Mouse (Mus musculus): ENCODE results near the gene Oma1. TPM values are rescaled to one million over a fixed set of nuclear protein-coding genes. Genes with fewer than 3 reads are reported as not detected.

Gene Oma1
- polyA plus RNA-seq, 1 experiment from 2014 or later = 16.6 TPM

DNA sequence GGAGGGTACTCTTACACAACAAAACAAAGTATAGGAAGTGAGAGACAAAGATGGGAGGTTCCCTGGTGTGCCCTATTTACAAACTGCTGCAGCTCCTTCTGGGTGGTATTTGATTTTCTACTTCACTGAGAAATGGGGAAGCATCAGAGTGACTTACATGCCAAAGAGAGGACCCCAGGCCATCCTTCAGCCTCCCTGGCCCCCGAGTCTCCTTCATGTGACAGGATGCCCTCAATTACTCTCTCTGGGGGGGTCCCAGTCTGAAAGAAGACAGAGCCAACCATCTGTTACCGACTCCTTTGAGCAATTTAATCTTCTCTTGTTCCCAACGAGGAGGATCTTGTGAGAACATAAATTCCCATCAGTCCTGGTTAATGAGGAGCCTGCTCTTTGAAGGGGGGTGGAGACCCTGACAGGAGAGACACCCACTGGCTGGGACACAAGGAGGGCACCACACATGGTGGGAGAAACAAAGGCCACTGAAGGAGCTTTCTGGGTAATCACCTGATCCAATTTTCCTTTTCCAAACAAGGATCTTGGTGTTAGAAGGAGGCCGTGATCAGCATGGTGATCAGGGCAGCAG, 96.7 kb downstream of the Oma1 start:
- H3K27ac ChIP-seq = no peak overlapping the region
- H3K36me3 ChIP-seq = no peaks in the 10 kb centered on the region
- H3K4me3 ChIP-seq = no peak overlapping the region
- 18% methylated on average over 4 of the region's 4 CpGs for WGBS
- no peaks in the 10 kb centered on the region for H3K27me3 ChIP-seq
- no peak overlapping the region for H3K4me2 ChIP-seq (replicated peaks)
- H3K9me3 ChIP-seq = 0 out of 2 replicates have a peak, but pooled peaks cover 4% of the 10 kb centered on the region
- no peaks in the 10 kb centered on the region for H3K4me1 ChIP-seq
- no peak for ATAC-seq (ENCODE audit: low FRiP score, low read depth)
- H3K9ac ChIP-seq = no peak overlapping the region

Other genes starting within 250 kb of the Oma1 start
- gene Mier1, start 199.4 kb upstream of the Oma1 start, polyA plus RNA-seq (2015; fragmentation: Nextera tagmentation; extraction: Ambion mirVana) = 53.1 and 59.0 TPM in 2 replicates
- 3.7 and 3.8 TPM in 2 replicates for gene Wdr78, start 199.3 kb upstream of the Oma1 start, polyA plus RNA-seq (2015; fragmentation: Nextera tagmentation; extraction: Ambion mirVana)
- 12.3 and 14.7 TPM in 2 replicates for gene Slc35d1, start 98.6 kb upstream of the Oma1 start, polyA plus RNA-seq (2015; fragmentation: Nextera tagmentation; extraction: Ambion mirVana)
- not detected in 2 replicates for gene 4921539E11Rik, start 22.9 kb upstream of the Oma1 start, polyA plus RNA-seq (2015; fragmentation: Nextera tagmentation; extraction: Ambion mirVana)